Mouse (Mus musculus) myocyte (in vitro differentiated cells): ENCODE results near the gene Lrrc20. TPM values are rescaled to one million over a fixed set of nuclear protein-coding genes. Genes with fewer than 3 reads are reported as not detected.

ENCODE experiments used
- H3K27me3 ChIP-seq: one replicate; pipeline ENCODE4 v1.6.1; 2011; ENCODE audit not compliant: control insufficient read depth, insufficient read depth, insufficient read length
- H3K36me3 ChIP-seq: one replicate; pipeline ENCODE4 v1.6.1; 2011; ENCODE audit not compliant: control insufficient read depth, insufficient read depth
- H3K4me2 ChIP-seq: one replicate; pipeline ENCODE4 v1.6.1; 2011; ENCODE audit warnings: low read depth, control low read depth
- H3K4me3 ChIP-seq: one replicate; pipeline ENCODE4 v1.5.1; 2011; ENCODE audit warnings: mild to moderate bottlenecking, control low read depth, moderate library complexity
- H3K79me2 ChIP-seq: one replicate; pipeline ENCODE4 v1.6.1; 2011; ENCODE audit not compliant: control insufficient read depth, insufficient read depth
- H3ac ChIP-seq: one replicate; pipeline ENCODE4 v1.6.1; 2011; ENCODE audit not compliant: control insufficient read depth, insufficient read length
- CEBPB ChIP-seq: IDR thresholded peaks from 2 replicates; pipeline ENCODE4 v1.6.1; 2011; ENCODE audit warnings: mild to moderate bottlenecking, moderate library complexity; ENCODE audit not compliant: poor library complexity, insufficient read depth, severe bottlenecking
- E2F4 ChIP-seq: IDR thresholded peaks from one replicate; pipeline ENCODE4 v1.6.1; 2011; ENCODE audit warnings: mild to moderate bottlenecking, control low read depth, moderate library complexity; ENCODE audit not compliant: insufficient read depth
- MAX ChIP-seq: IDR thresholded peaks from one replicate; pipeline ENCODE4 v1.6.1; 2011; ENCODE audit warnings: low read depth, mild to moderate bottlenecking, control low read depth
- MYOD1 ChIP-seq, 3 experiments: IDR thresholded peaks; one replicate each; pipeline ENCODE4 v1.6.1; 2011; ENCODE audit warnings: control low read depth in 2 of 3, low read depth in 2 of 3, mild to moderate bottlenecking in 2 of 3, moderate library complexity in 1 of 3; ENCODE audit not compliant: insufficient read length in 2 of 3, control insufficient read depth in 1 of 3
- MYOG ChIP-seq, 3 experiments: IDR thresholded peaks; one replicate each; pipeline ENCODE4 v1.6.1; 2011; ENCODE audit warnings: control low read depth in 2 of 3, low read depth in 2 of 3, mild to moderate bottlenecking in 2 of 3; ENCODE audit not compliant: insufficient read length in 2 of 3, control insufficient read depth in 1 of 3, insufficient read depth in 1 of 3
- POLR2A ChIP-seq: IDR thresholded peaks from one replicate; pipeline ENCODE4 v1.6.1; 2011; ENCODE audit warnings: low read depth, mild to moderate bottlenecking, control low read depth, moderate library complexity; ENCODE audit not compliant: insufficient read length
- POLR2AphosphoS2 ChIP-seq: IDR thresholded peaks from one replicate; pipeline ENCODE4 v1.6.1; 2011; ENCODE audit warnings: low read depth, control low read depth; ENCODE audit not compliant: insufficient read length
- REST ChIP-seq: IDR thresholded peaks from one replicate; pipeline ENCODE4 v1.6.1; 2011; ENCODE audit warnings: mild to moderate bottlenecking, control low read depth, moderate library complexity; ENCODE audit not compliant: insufficient read depth, insufficient read length
- SRF ChIP-seq: IDR thresholded peaks from one replicate; pipeline ENCODE4 v1.6.1; 2011; ENCODE audit warnings: low read depth; ENCODE audit not compliant: control insufficient read depth, insufficient read length
- TCF12 ChIP-seq: IDR thresholded peaks from one replicate; pipeline ENCODE4 v1.6.1; 2011; ENCODE audit warnings: mild to moderate bottlenecking, control low read depth; ENCODE audit not compliant: poor library complexity, insufficient read depth, severe bottlenecking
- TCF3 ChIP-seq: IDR thresholded peaks from one replicate; pipeline ENCODE4 v1.6.1; 2011; ENCODE audit warnings: low read depth, control low read depth; ENCODE audit not compliant: insufficient read length
- USF1 ChIP-seq: IDR thresholded peaks from one replicate; pipeline ENCODE4 v1.6.1; 2011; ENCODE audit warnings: low read depth, mild to moderate bottlenecking, control low read depth, moderate library complexity
- polyA plus RNA-seq: library from polyadenylated mRNA; unstranded; fragments of >200 nt; fragmentation: generic; extraction: Trizol; gene quantifications from one replicate; pipeline ENCODE4 v1.2.1, GENCODE M21; 2012; ENCODE audit warnings: missing spikeins

The Lrrc20 gene
- 20.4 TPM for polyA plus RNA-seq

DNA sequence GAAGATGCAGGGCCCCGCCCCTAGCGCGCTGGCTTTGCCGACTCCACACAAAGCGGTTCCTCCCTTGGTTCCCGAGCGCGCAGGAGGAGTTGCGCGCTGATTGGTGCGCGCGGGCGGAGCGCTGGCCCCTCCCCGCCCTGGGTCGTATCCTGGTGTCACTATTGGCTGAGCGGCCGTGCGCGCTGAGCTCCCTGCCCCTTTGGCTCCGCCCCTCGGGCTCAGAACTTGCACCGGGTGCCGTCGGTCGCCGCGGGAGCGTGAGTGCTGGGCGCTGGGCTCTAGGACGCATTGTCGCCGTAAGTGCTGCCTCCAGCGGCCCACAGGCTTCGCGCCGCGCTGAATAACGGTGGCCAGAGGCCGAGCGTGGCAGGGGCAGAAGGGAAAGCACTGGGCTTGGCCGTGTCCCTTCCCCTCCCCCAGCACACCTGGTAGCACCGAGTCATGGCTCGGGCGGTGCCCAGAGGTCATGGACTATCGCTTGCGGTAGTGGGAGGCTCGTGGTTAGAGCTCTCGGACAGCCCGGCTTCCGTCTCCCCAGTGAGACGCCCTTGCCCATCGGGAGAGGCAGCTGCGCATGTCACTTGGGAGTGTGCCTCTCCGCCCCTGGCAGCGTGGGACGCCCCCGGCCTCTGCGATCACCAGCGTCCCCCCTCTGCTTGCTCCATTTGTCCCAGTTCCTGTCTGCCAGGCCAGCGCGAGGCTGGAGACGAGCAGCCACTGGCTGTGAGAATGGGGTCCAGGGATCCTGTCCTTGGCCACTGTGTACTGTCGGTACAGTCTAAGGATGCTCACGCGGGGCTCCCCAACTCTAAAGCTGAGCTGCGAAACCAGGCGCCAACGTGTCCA, at the start of gene Lrrc20:
TSS of gene Lrrc20 (plus strand) at position 208 of the 846 bp plus-strand sequence.
- TF ChIP-seq MYOG (IDR thresholded peaks at IDR 0.05; ENCODE audit: control insufficient read depth in 1 of 3, insufficient read depth in 1 of 3, insufficient read length in 2 of 3, low read depth in 2 of 3) (peak in 2 of 3 experiments; percentile 38 to 86), MYOD1 (IDR thresholded peaks at IDR 0.05; ENCODE audit: control insufficient read depth in 1 of 3, insufficient read length in 2 of 3, low read depth in 2 of 3) (peak in 2 of 3 experiments; percentile 78 to 81), POLR2A (peak; percentile 98), E2F4 (peak; percentile 11), POLR2AphosphoS2 (peak; percentile 97), TCF12 (no peak), MAX (no peak)
- Histone ChIP-seq H3K36me3 (no peaks in the 10 kb centered on the region), H3K4me2 (peak within 1 kb of the TSS; percentile 94), H3ac (peak within 1 kb of the TSS; percentile 63), H3K27me3 (no peaks in the 10 kb centered on the region), H3K79me2 (peaks cover 15% of the 10 kb centered on the region), H3K4me3 (peak within 1 kb of the TSS; percentile 79)

DNA sequence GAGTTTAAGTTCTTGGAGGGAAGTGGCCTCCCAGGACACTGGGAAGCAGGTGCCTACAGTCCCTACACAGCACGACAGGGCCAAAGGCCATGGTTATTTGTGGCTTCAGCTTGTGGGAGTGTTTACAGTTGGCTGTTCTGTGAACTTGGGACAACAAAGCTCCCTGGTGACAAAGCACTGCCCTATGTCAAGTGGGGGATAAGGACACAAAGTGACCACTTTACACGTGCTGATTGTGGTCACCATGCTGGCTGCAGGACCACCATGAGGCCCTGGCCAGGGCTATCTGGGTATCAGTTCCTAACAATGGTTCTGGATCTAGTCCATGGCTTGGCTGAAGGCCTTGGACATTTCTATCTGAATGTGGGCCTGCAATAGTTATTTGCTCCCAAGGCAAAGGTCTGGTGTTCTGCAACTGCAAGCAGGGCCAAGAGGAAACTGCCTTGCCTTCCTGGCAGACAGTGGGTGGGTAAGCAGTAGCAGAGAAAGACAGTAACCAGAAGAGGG, 49.3 kb upstream of the Lrrc20 start:
- Histone ChIP-seq H3K36me3 (peaks cover 12% of the 10 kb centered on the region), H3ac (no peak overlapping the region), H3K79me2 (no peaks in the 10 kb centered on the region), H3K4me3 (no peak overlapping the region), H3K4me2 (no peak overlapping the region), H3K27me3 (no peaks in the 10 kb centered on the region)
- TF ChIP-seq POLR2AphosphoS2 = peak; percentile 29
- TF ChIP-seq MYOG (IDR thresholded peaks at IDR 0.05; ENCODE audit: control insufficient read depth in 1 of 3, insufficient read depth in 1 of 3, insufficient read length in 2 of 3, low read depth in 2 of 3) = peak in 1 of 3 experiments; percentile 3
- TF ChIP-seq REST = no peak
- peak in 1 of 3 experiments; percentile 67 for TF ChIP-seq MYOD1 (IDR thresholded peaks at IDR 0.05; ENCODE audit: control insufficient read depth in 1 of 3, insufficient read length in 2 of 3, low read depth in 2 of 3)
- no peak for TF ChIP-seq TCF3
- TF ChIP-seq E2F4 = no peak
- no peak for TF ChIP-seq CEBPB
- no peak for TF ChIP-seq MAX

DNA sequence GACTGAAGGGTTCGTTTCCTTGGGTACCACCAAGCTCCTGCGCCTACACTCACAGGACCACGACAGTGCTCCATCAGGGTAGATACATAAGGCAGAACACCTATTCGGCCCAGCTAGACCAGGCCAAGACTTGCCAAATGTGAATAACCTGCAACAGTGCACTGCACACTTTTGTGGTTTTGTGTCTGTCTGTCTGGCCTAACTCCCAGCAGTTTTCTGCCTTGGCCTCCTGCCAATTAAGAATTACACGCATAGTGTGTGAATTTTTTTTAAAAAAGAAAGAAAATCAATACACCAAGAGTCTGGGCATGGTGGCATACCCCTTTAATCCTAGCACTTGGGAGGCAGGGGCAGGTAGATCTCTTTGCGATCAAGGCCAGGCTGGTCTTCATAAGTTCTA, 47.6 kb upstream of the Lrrc20 start:
- no peak overlapping the region for H3ac ChIP-seq
- H3K79me2 ChIP-seq = no peaks in the 10 kb centered on the region
- no peak for TF ChIP-seq SRF
- TF ChIP-seq REST = no peak
- TF ChIP-seq POLR2A = no peak
- TF ChIP-seq MYOD1 (IDR thresholded peaks at IDR 0.05; ENCODE audit: control insufficient read depth in 1 of 3, insufficient read length in 2 of 3, low read depth in 2 of 3) = no peak
- TF ChIP-seq E2F4 = no peak
- TF ChIP-seq MYOG (IDR thresholded peaks at IDR 0.05; ENCODE audit: control insufficient read depth in 1 of 3, insufficient read depth in 1 of 3, insufficient read length in 2 of 3, low read depth in 2 of 3) = no peak
- TF ChIP-seq CEBPB = no peak
- no peak for TF ChIP-seq MAX
- no peak for TF ChIP-seq TCF12
- no peak for TF ChIP-seq POLR2AphosphoS2
- TF ChIP-seq USF1 = no peak
- no peak for TF ChIP-seq TCF3
- peaks cover 21% of the 10 kb centered on the region for H3K36me3 ChIP-seq
- H3K4me3 ChIP-seq = no peak overlapping the region
- no peak overlapping the region for H3K4me2 ChIP-seq
- H3K27me3 ChIP-seq = no peaks in the 10 kb centered on the region

DNA sequence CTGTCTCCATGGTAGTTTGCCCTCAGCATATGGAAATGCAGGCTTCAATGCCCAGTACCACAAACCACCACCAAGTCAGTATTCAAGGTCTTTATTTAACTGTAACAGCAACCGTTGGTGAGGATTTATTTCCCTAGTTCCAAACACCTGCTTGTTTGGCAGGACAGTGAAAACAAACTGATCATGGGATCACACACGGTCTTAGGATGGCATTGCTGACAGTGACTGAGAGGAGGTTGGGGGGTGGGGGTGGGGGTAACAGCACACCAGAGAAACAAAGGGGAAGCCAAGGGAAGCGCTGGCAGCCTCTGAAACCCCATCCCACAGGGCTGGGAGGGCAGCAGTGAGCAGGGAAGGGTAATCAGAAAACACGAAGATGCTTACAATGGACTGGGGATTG, 47.2 kb upstream of the Lrrc20 start:
- Histone ChIP-seq H3K27me3 (no peaks in the 10 kb centered on the region), H3K36me3 (peaks cover 22% of the 10 kb centered on the region), H3K4me3 (no peak overlapping the region), H3ac (no peak overlapping the region), H3K4me2 (no peak overlapping the region), H3K79me2 (no peaks in the 10 kb centered on the region)
- TF ChIP-seq MYOG (IDR thresholded peaks at IDR 0.05; ENCODE audit: control insufficient read depth in 1 of 3, insufficient read depth in 1 of 3, insufficient read length in 2 of 3, low read depth in 2 of 3) (peak in 1 of 3 experiments; percentile 3), POLR2AphosphoS2 (no peak)

GRCm38 (mm10) chr10:61429043-61429442, 46.6 kb upstream of the Lrrc20 start:
- Histone ChIP-seq H3K36me3 (peaks cover 28% of the 10 kb centered on the region), H3ac (no peak overlapping the region), H3K4me2 (no peak overlapping the region), H3K27me3 (no peaks in the 10 kb centered on the region), H3K4me3 (no peak overlapping the region), H3K79me2 (no peaks in the 10 kb centered on the region)
- no peak for TF ChIP-seq MAX
- no peak for TF ChIP-seq SRF
- no peak for TF ChIP-seq MYOD1 (IDR thresholded peaks at IDR 0.05; ENCODE audit: control insufficient read depth in 1 of 3, insufficient read length in 2 of 3, low read depth in 2 of 3)
- TF ChIP-seq TCF12 = no peak
- no peak for TF ChIP-seq CEBPB
- no peak for TF ChIP-seq USF1
